Mouse (Mus musculus): ENCODE data around the gene Dyrk3. TPM values are rescaled to one million over a fixed set of nuclear protein-coding genes. Genes with fewer than 3 reads are reported as not detected.

Gene Dyrk3
- total and polyA plus RNA-seq, 3 experiments, result 2.3 to 7.3 (median 5.6) TPM

GRCm38 (mm10) chr1:131112576-131112975 is 25.6 kb downstream of the Dyrk3 start:
- no peak for DNase-seq

DNA sequence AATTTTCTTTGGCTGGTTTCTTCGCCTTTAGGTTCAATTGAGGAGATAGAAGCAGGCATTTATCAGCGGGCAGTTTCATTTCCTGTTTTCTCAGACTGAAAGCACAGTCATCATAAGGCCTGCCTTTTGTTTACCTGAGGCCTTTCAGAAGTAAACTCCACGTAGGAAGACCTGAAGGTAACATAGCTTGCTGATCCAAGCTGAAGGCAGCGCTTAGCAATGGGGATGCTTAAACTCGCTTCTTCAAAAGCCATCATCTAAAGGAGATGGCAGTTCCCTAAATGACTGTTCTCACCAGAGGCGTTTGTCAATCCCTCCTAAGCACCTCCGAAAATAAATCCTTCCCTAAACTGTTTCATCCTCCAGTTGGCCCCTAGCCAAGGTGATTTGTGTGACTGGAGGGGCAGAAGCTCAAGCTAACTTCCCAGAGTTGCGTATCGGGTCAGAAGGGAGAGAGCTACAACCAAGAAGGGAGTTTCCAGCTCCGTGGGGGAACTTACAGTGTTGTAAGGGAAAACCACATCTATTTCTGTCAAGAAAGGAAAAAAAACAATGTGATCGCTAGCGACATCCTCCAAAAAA is 27.5 kb downstream of the Dyrk3 start:
- DNase-seq, result no peak

- DNase-seq, result no peak
Measured at GRCm38 (mm10) chr1:131107575-131108308, 30.4 kb downstream of the Dyrk3 start.

DNA sequence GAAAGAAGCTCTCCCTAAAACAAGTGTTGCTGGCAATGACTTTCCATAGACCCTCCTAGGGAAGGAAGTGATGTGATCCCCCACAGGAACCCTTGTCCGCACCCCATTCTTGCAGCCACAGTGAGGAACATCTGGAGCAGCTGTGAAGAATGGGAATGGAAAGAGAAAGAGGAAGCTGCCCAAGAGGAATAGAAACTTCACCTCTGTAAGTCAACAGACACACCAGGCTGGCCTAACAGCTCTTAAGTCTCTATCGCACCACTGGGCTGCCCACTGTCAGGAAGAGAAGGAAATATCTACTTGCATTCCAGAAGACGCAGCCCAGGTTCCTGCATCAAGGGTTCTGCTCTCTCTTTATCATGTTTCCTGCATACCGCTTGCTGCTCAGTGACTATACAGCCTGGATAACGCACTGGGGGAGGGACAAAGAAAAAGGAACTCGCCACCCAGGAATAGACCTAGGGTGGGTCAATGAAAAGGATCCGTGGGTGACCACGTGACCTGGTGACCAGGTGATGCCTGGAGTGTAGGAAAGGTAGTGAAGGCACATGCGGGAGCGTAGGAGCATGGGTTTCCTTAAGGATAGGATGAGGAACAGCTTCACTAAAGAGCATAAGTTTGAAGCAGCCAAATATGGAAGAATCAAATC is 34.2 kb downstream of the Dyrk3 start:
- DNase-seq, result no peak

GRCm38 (mm10) chr1:131100808-131101207 is 37.3 kb downstream of the Dyrk3 start:
- DNase-seq, result no peak

DNA sequence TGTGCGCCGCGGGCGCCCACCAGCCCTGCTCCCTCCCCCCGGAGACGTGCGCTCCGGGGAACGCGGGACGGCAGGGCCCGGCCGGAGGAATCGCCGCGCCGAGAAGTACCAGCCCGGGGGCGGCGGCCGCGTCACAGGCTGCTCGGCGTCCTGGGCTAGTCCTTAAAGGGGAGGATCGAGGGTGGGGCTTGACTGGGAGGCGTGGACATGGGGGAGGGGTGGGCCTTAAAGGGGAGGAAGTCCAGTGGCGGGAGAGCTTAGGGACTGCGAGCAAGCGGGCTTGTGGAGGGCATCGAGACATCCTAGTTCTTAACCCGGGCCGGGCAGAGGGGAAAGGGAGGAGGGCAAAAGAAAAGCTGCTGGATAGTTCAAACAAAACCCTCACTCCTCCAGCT is 40.4 kb downstream of the Dyrk3 start, which contains the start of gene Mapkapk2:
Mapkapk2 (minus strand) TSS at position 127 of the 395 bp plus-strand sequence.
- peak; percentile 96 for DNase-seq

DNA sequence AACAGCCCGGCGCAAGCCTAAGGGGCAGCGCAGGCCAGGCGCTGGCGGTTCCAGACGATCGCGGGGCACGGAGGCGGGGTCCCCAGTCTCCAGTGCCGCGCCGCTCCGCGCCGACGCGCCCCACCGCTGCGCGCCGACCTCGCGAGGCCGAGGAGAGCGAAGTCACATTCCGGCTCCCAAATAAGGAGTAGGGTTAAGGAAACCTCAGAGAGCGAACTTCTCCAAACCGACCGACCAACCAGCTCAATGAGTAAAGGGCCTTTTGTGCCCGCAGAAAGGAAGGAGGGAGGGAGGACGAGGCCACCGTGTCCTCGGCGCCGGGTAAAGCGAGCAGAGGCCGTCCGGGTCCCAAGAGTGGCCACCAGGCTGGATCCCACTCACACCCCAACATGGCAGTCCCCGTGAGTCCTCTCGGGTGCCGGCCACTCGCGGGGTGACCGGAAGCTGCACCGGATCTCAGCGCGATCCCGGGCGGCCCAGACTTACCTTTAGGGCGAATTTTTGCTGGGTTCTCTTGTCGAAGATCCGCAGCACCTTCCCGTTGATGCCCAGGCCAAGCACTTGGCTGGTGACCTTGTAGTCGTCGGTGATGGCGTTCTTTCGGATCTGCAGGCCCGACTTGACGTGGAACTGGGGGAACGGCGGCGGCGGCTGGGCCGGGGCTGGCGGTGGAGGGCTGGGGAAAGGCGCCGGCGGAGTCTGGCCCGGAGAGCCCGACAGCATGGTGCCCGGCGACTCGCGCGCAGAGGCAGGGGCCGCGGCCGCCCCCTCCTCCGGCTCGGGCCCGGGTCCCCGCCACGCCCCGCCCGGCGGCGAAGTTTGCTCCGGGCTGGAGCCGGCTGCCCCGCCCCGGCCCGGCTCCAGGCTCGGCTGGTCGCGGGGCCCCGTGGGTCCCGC is 41.1 kb downstream of the Dyrk3 start:
- DNase-seq, result peak; percentile 76

DNA sequence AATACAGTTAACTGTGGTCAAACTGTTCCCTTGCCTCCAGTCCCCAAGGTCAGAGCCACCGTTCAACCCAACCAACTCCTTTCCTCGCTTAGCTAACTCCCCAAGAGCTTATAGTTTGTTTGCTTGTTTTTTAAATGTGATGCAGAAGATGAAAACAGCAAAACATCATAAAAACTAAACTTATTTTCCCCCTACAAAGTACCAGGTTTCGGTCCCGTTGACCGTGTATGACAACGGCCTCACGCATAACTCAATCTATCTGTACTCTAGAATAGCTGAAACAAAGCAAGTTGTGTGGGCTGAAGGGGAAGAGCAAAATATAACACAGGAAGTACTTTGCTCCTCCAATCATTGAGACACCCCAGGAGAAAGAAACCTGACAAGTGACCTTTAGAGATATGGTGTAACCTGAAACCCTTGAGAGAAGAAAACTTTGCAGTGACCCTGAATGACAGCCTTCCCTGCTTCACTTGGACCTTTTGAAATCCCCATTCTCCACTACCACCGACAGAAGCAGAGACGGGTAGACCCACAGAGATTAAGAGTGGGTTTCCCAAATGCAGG is 41.9 kb downstream of the Dyrk3 start:
- no peak for DNase-seq

DNA sequence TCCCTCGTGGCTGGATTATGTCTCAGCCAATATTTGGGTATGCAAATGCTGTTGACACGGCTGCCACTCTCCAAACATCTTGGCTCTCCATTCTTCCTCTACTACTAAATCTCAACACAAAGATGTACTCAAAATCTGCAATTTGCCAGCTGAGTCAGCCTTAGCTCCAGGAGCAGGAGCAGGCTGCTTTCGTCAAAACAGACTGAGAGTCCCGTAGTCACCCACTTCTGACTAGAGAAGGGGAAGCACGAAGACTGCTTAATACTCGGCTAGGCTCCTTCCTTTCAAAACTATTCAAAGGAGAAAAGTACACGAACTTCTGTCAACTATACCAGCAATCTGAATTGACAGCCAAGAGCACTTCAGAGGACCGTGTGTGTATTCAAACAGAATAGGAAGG is 42.6 kb downstream of the Dyrk3 start:
- no peak for DNase-seq

- no peak for DNase-seq
Measured at GRCm38 (mm10) chr1:131093889-131094288, 44.3 kb downstream of the Dyrk3 start.

GRCm38 (mm10) chr1:131092846-131093245 is 45.3 kb downstream of the Dyrk3 start:
- DNase-seq, result no peak

GRCm38 (mm10) chr1:131092173-131092572 is 46.0 kb downstream of the Dyrk3 start:
- no peak for DNase-seq

GRCm38 (mm10) chr1:131091481-131091880 is 46.7 kb downstream of the Dyrk3 start:
- no peak for DNase-seq

GRCm38 (mm10) chr1:131090877-131091276 is 47.3 kb downstream of the Dyrk3 start:
- DNase-seq, result no peak

DNA sequence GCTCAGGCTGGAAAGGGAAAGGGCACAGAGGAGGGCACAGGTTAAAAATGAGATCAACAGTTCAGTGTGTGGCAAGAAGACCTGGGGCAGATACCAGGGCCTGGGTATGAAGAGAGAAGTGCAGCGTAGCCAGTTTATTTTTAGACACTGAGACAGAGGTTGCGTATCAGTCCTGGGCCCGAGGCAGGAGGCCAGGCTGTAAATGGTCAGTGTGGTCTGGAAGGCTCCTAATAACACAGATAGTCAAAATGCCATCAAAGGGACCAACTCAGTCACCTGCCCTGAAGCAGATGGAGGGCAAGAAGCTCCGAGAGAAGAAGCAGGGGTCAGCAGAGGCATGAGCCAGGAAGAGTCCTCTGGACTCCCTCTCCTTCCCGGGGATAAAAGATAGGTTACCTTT is 47.9 kb downstream of the Dyrk3 start:
- peak; percentile 65 for DNase-seq

GRCm38 (mm10) chr1:131089525-131090127 is 48.5 kb downstream of the Dyrk3 start:
- DNase-seq, result peak; percentile 74

- DNase-seq, result no peak
Measured at GRCm38 (mm10) chr1:131088547-131088946, 49.6 kb downstream of the Dyrk3 start.

DNA sequence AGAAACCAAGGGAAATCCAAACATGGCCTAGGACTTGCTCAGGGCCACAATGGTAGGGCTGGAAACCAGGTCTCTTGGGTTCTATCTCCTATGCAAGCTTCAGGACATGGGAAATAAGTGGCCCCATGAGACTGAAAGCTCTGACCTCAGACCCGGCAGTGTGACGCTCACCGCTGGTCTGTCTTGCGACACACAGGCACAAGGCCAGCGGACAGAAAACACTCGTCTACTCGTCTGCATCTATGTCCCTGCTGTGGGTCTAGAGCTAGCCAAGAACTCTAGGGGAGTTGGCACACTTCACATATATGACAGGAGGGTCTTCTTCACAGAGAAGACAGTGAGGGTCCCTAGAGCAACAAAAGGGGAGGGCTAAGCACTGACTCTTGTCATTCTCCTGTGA is 51.2 kb downstream of the Dyrk3 start:
- peak; percentile 87 for DNase-seq

GRCm38 (mm10) chr1:131085957-131086739 is 52.0 kb downstream of the Dyrk3 start:
- no peak for DNase-seq

- no peak for DNase-seq
Measured at GRCm38 (mm10) chr1:131085272-131085671, 52.9 kb downstream of the Dyrk3 start.

- peak; percentile 80 for DNase-seq
Measured at GRCm38 (mm10) chr1:131084289-131084688, 53.9 kb downstream of the Dyrk3 start.

Data from adrenal gland, adult 2 months (tissue).